Mouse (Mus musculus) liver, embryonic 14.5 days (tissue): ENCODE data around the gene Rpusd1. TPM values are rescaled to one million over a fixed set of nuclear protein-coding genes. Genes with fewer than 3 reads are reported as not detected.

Experiments
- ATAC-seq: fragments of 200-750 bp; cut with Nextera tagmentation; 2 replicates; pipeline ENCODE4 v1.8.0; 2017; ENCODE audit warnings: moderate number of reproducible peaks, mild to moderate bottlenecking, moderate library complexity; ENCODE audit not compliant: insufficient read depth
- DNase-seq, 3 experiments: peaks; one replicate each; pipeline ENCODE4 v3.0.0-alpha.2; 2012 to 2013; ENCODE audit warnings: low read depth in 3 of 3, low spot score in 3 of 3
- H3K27ac ChIP-seq: fragments of 300-500 bp; sonication (generic); 2 replicates; pipeline ENCODE4 v1.5.1; 2014; ENCODE audit warnings: moderate library complexity, mild to moderate bottlenecking, control low read depth, inconsistent platforms
- H3K27me3 ChIP-seq: fragments of 300-500 bp; sonication (generic); 2 replicates; pipeline ENCODE4 v1.6.1; 2014; ENCODE audit warnings: mild to moderate bottlenecking, low read length, moderate library complexity; ENCODE audit not compliant: control insufficient read depth, insufficient read depth
- H3K36me3 ChIP-seq: fragments of 300-500 bp; sonication (generic); replicated peaks from 2 replicates; pipeline ENCODE4 v1.6.1; 2014; ENCODE audit warnings: low read depth; ENCODE audit not compliant: control insufficient read depth, insufficient read depth
- H3K4me1 ChIP-seq, 2 experiments: fragments of 200-500 bp in 1 of 2; fragments of 300-500 bp in 1 of 2; sonication (generic) in 1 of 2; replicated peaks; 2 replicates each; pipeline ENCODE4 v1.6.1; 2012 to 2014; ENCODE audit warnings: antibody characterized with exemption in 1 of 2, inconsistent platforms in 1 of 2, low read length in 1 of 2; ENCODE audit not compliant: control insufficient read depth in 2 of 2, insufficient read depth in 2 of 2
- H3K4me2 ChIP-seq: fragments of 300-500 bp; sonication (generic); 2 replicates; pipeline ENCODE4 v1.6.1; 2014; ENCODE audit warnings: low read depth, mild to moderate bottlenecking, control low read depth, moderate library complexity
- H3K4me3 ChIP-seq, 2 experiments: fragments of 200-500 bp in 1 of 2; fragments of 300-500 bp in 1 of 2; sonication (generic) in 1 of 2; 2 replicates each; pipeline ENCODE4 v1.5.1; 2012 to 2014; ENCODE audit warnings: low read depth in 2 of 2, low read length in 2 of 2, mild to moderate bottlenecking in 2 of 2, control low read depth in 1 of 2, inconsistent platforms in 1 of 2, moderate library complexity in 1 of 2; ENCODE audit not compliant: insufficient read depth in 1 of 2
- H3K9ac ChIP-seq: fragments of 300-500 bp; sonication (generic); replicated peaks from 2 replicates; pipeline ENCODE4 v1.6.1; 2014; ENCODE audit warnings: mild to moderate bottlenecking, control low read depth, moderate library complexity
- H3K9me3 ChIP-seq: fragments of 300-500 bp; sonication (generic); 2 replicates; pipeline ENCODE4 v1.6.1; 2016; ENCODE audit warnings: low read length, mixed read lengths; ENCODE audit not compliant: control insufficient read depth
- CTCF ChIP-seq: IDR thresholded peaks from 2 replicates; pipeline ENCODE4 v1.5.1; 2016; ENCODE audit warnings: antibody characterized with exemption, low read depth, control low read depth
- EP300 ChIP-seq: IDR thresholded peaks from 2 replicates; pipeline ENCODE4 v1.6.1; 2016; ENCODE audit warnings: antibody characterized with exemption, low read depth
- WGBS: fragments of 180-500 bp; shearing (Covaris S2); extraction: QIAGEN DNeasy Blood & Tissue Kit; methylation state at CpG from one replicate; pipeline ENCODE4 v1.1.7; 2014; ENCODE audit not compliant: insufficient replicate concordance; 5-methylcytosine and 5-hydroxymethylcytosine counted together
- microRNA-seq: library from miRNA; unstranded; fragments of <30 nt; microRNA quantifications from one replicate; pipeline ENCODE4, GENCODE M21; 2016
- polyA plus RNA-seq, 2 experiments: library from polyadenylated mRNA; depleted of rRNA in 1 of 2; stranded (reverse) in 1 of 2; unstranded in 1 of 2; fragments of >200 nt; fragmentation: Nextera tagmentation in 1 of 2; extraction: Ambion mirVana in 1 of 2; gene quantifications; 2 replicates each; pipeline versions ENCODE4 v1.2.1 to v1.2.3; 2012 to 2014

Gene Rpusd1
- polyA plus RNA-seq, 2 experiments = 6.1 to 9.5 TPM

- H3K36me3 ChIP-seq = peaks cover 2% of the 10 kb centered on the region; the same call in 1 of the 2 replicates
- WGBS = 0% methylated on average over 37 of the region's 37 CpGs
- peak within 1 kb of the TSS; percentile 65 for H3K4me2 ChIP-seq
- TF ChIP-seq EP300 (no peak), CTCF (peak; percentile 99)
- ATAC-seq = peak; percentile 87
- no peak within 1 kb of the TSS for H3K27ac ChIP-seq
- peak; percentile 95 to 96 (median 95) for DNase-seq
- no peaks in the 10 kb centered on the region for H3K9me3 ChIP-seq
- H3K4me1 ChIP-seq = peaks cover 3 to 7% of the 10 kb centered on the region in 2 experiments
- H3K27me3 ChIP-seq = peaks cover 2% of the 10 kb centered on the region; the same call in 1 of the 2 replicates
- peak within 1 kb of the TSS; percentile 88 for H3K9ac ChIP-seq
- H3K4me3 ChIP-seq = peak within 1 kb of the TSS; percentile 58 to 82
Measured at GRCm38 (mm10) chr17:25773549-25774120, 46.2 kb downstream of the Rpusd1 start, which contains the start of gene Narfl. Gene Narfl, plus strand, starts transcription at chr17:25773776.

- H3K4me2 ChIP-seq = no peak overlapping the region
- no peak for ATAC-seq
Measured at GRCm38 (mm10) chr17:25775318-25776062, 48.0 kb downstream of the Rpusd1 start.

GRCm38 (mm10) chr17:25777948-25778347 lies 50.5 kb downstream of the Rpusd1 start:
- Histone ChIP-seq H3K4me2 (no peak overlapping the region), H3K27ac (no peak overlapping the region), H3K27me3 (no peaks in the 10 kb centered on the region), H3K9me3 (no peaks in the 10 kb centered on the region), H3K9ac (no peak overlapping the region), H3K4me3 (no peak overlapping the region), H3K36me3 (peaks cover 10% of the 10 kb centered on the region), H3K4me1 (peaks cover 3 to 7% of the 10 kb centered on the region in 2 experiments)
- WGBS = 89% methylated on average over 5 of the region's 5 CpGs
- ATAC-seq = no peak
- no peak for DNase-seq
- TF ChIP-seq CTCF (no peak), EP300 (no peak)

More at GRCm38 (mm10) chr17:25775318-25776062, 48.0 kb downstream of the Rpusd1 start:
- DNase-seq = no peak
- H3K27me3 ChIP-seq = no peaks in the 10 kb centered on the region
- peaks cover 2% of the 10 kb centered on the region; the same call in 1 of the 2 replicates for H3K36me3 ChIP-seq
- WGBS = 69% methylated on average over 10 of the region's 10 CpGs
- H3K9ac ChIP-seq = no peak overlapping the region
- TF ChIP-seq EP300 (no peak), CTCF (no peak)
- H3K9me3 ChIP-seq = no peaks in the 10 kb centered on the region
- no peak overlapping the region for H3K4me3 ChIP-seq
- peaks cover 3 to 7% of the 10 kb centered on the region in 2 experiments for H3K4me1 ChIP-seq
- H3K27ac ChIP-seq = no peak overlapping the region

Small RNAs within 50 kb of the gene (microRNA-seq; reads per million reads assigned to microRNA genes)
- gene Gm25083 = not detected
- not detected for gene Mir6966

Other genes with a start within 250 kb of the Rpusd1 start
- gene Sstr5, start 230.4 kb upstream of the Rpusd1 start, polyA plus RNA-seq (2012; rRNA removed) = 0.01 TPM in 1 of 2 replicates, not detected in the other
- gene Sstr5, start 230.4 kb upstream of the Rpusd1 start, polyA plus RNA-seq (2014; fragmentation: Nextera tagmentation; extraction: Ambion mirVana) = not detected in 2 replicates
- 0.04 and 0.11 TPM in 2 replicates for gene Sox8, start 157.0 kb upstream of the Rpusd1 start, polyA plus RNA-seq (2012; rRNA removed)
- gene Sox8, start 157.0 kb upstream of the Rpusd1 start, polyA plus RNA-seq (2014; fragmentation: Nextera tagmentation; extraction: Ambion mirVana) = 0.15 TPM in 1 of 2 replicates, not detected in the other
- gene Lmf1, start 148.6 kb upstream of the Rpusd1 start, polyA plus RNA-seq (2012; rRNA removed) = 3.4 and 4.0 TPM in 2 replicates
- 7.9 and 9.3 TPM in 2 replicates for gene Lmf1, start 148.6 kb upstream of the Rpusd1 start, polyA plus RNA-seq (2014; fragmentation: Nextera tagmentation; extraction: Ambion mirVana)
- 0.60 TPM in 1 of 2 replicates, not detected in the other for gene Gng13, start 10.5 kb upstream of the Rpusd1 start, polyA plus RNA-seq (2012; rRNA removed)
- gene Gng13, start 10.5 kb upstream of the Rpusd1 start, polyA plus RNA-seq (2014; fragmentation: Nextera tagmentation; extraction: Ambion mirVana) = not detected in 2 replicates
- gene Chtf18, start 251 bp upstream of the Rpusd1 start, polyA plus RNA-seq (2012; rRNA removed) = 14.4 and 19.6 TPM in 2 replicates
- gene Chtf18, start 251 bp upstream of the Rpusd1 start, polyA plus RNA-seq (2014; fragmentation: Nextera tagmentation; extraction: Ambion mirVana) = 12.4 and 15.5 TPM in 2 replicates
- gene Mslnl, start 8.4 kb downstream of the Rpusd1 start, polyA plus RNA-seq (2012; rRNA removed) = not detected in 2 replicates
- gene Mslnl, start 8.4 kb downstream of the Rpusd1 start, polyA plus RNA-seq (2014; fragmentation: Nextera tagmentation; extraction: Ambion mirVana) = not detected in 2 replicates
- 0.66 and 0.69 TPM in 2 replicates for gene Msln, start 26.7 kb downstream of the Rpusd1 start, polyA plus RNA-seq (2012; rRNA removed)
- gene Msln, start 26.7 kb downstream of the Rpusd1 start, polyA plus RNA-seq (2014; fragmentation: Nextera tagmentation; extraction: Ambion mirVana) = 0.91 and 1.0 TPM in 2 replicates
- 7.5 and 10.2 TPM in 2 replicates for gene Narfl, start 46.1 kb downstream of the Rpusd1 start, polyA plus RNA-seq (2012; rRNA removed)
- gene Narfl, start 46.1 kb downstream of the Rpusd1 start, polyA plus RNA-seq (2014; fragmentation: Nextera tagmentation; extraction: Ambion mirVana) = 12.9 and 14.0 TPM in 2 replicates
- 6.1 and 7.6 TPM in 2 replicates for gene Haghl, start 58.0 kb downstream of the Rpusd1 start, polyA plus RNA-seq (2012; rRNA removed)
- gene Haghl, start 58.0 kb downstream of the Rpusd1 start, polyA plus RNA-seq (2014; fragmentation: Nextera tagmentation; extraction: Ambion mirVana) = 5.8 and 6.1 TPM in 2 replicates
- 0.02 and 0.03 TPM in 2 replicates for gene Ccdc78, start 58.9 kb downstream of the Rpusd1 start, polyA plus RNA-seq (2012; rRNA removed)
- gene Ccdc78, start 58.9 kb downstream of the Rpusd1 start, polyA plus RNA-seq (2014; fragmentation: Nextera tagmentation; extraction: Ambion mirVana) = not detected in 2 replicates
- 37.7 and 46.6 TPM in 2 replicates for gene Fam173a, start 65.2 kb downstream of the Rpusd1 start, polyA plus RNA-seq (2012; rRNA removed)
- 57.2 and 57.7 TPM in 2 replicates for gene Fam173a, start 65.2 kb downstream of the Rpusd1 start, polyA plus RNA-seq (2014; fragmentation: Nextera tagmentation; extraction: Ambion mirVana)
- not detected in 2 replicates for gene AC134908.4, start 68.0 kb downstream of the Rpusd1 start, polyA plus RNA-seq (2012; rRNA removed)
- not detected in 2 replicates for gene AC134908.4, start 68.0 kb downstream of the Rpusd1 start, polyA plus RNA-seq (2014; fragmentation: Nextera tagmentation; extraction: Ambion mirVana)
- 20.3 and 27.3 TPM in 2 replicates for gene Metrn, start 69.5 kb downstream of the Rpusd1 start, polyA plus RNA-seq (2012; rRNA removed)
- 4.1 TPM in 2 replicates for gene Metrn, start 69.5 kb downstream of the Rpusd1 start, polyA plus RNA-seq (2014; fragmentation: Nextera tagmentation; extraction: Ambion mirVana)
- gene Fbxl16, start 81.4 kb downstream of the Rpusd1 start, polyA plus RNA-seq (2012; rRNA removed) = 0.04 and 0.22 TPM in 2 replicates
- gene Fbxl16, start 81.4 kb downstream of the Rpusd1 start, polyA plus RNA-seq (2014; fragmentation: Nextera tagmentation; extraction: Ambion mirVana) = not detected in 2 replicates
- gene Wdr24, start 96.0 kb downstream of the Rpusd1 start, polyA plus RNA-seq (2012; rRNA removed) = 14.1 and 14.3 TPM in 2 replicates
- 9.2 and 11.4 TPM in 2 replicates for gene Wdr24, start 96.0 kb downstream of the Rpusd1 start, polyA plus RNA-seq (2014; fragmentation: Nextera tagmentation; extraction: Ambion mirVana)
- gene Jmjd8, start 101.2 kb downstream of the Rpusd1 start, polyA plus RNA-seq (2012; rRNA removed) = 17.3 and 17.9 TPM in 2 replicates
- gene Jmjd8, start 101.2 kb downstream of the Rpusd1 start, polyA plus RNA-seq (2014; fragmentation: Nextera tagmentation; extraction: Ambion mirVana) = 13.7 and 16.2 TPM in 2 replicates
- gene Stub1, start 105.7 kb downstream of the Rpusd1 start, polyA plus RNA-seq (2012; rRNA removed) = 70.2 and 85.1 TPM in 2 replicates
- gene Stub1, start 105.7 kb downstream of the Rpusd1 start, polyA plus RNA-seq (2014; fragmentation: Nextera tagmentation; extraction: Ambion mirVana) = 96.7 and 100 TPM in 2 replicates
- 1.5 and 2.0 TPM in 2 replicates for gene Rhbdl1, start 109.6 kb downstream of the Rpusd1 start, polyA plus RNA-seq (2012; rRNA removed)
- 0.35 and 0.58 TPM in 2 replicates for gene Rhbdl1, start 109.6 kb downstream of the Rpusd1 start, polyA plus RNA-seq (2014; fragmentation: Nextera tagmentation; extraction: Ambion mirVana)
- gene Gm20683, start 114.1 kb downstream of the Rpusd1 start, polyA plus RNA-seq (2012; rRNA removed) = 3.3 and 6.9 TPM in 2 replicates
- 0.43 TPM in 1 of 2 replicates, not detected in the other for gene Gm20683, start 114.1 kb downstream of the Rpusd1 start, polyA plus RNA-seq (2014; fragmentation: Nextera tagmentation; extraction: Ambion mirVana)
- gene Rhot2, start 117.2 kb downstream of the Rpusd1 start, polyA plus RNA-seq (2012; rRNA removed) = 33.3 and 34.7 TPM in 2 replicates
- gene Rhot2, start 117.2 kb downstream of the Rpusd1 start, polyA plus RNA-seq (2014; fragmentation: Nextera tagmentation; extraction: Ambion mirVana) = 4.2 and 5.3 TPM in 2 replicates
- 18.1 and 19.6 TPM in 2 replicates for gene Wdr90, start 133.8 kb downstream of the Rpusd1 start, polyA plus RNA-seq (2012; rRNA removed)
- gene Wdr90, start 133.8 kb downstream of the Rpusd1 start, polyA plus RNA-seq (2014; fragmentation: Nextera tagmentation; extraction: Ambion mirVana) = 7.5 and 11.1 TPM in 2 replicates
- gene Mcrip2, start 141.1 kb downstream of the Rpusd1 start, polyA plus RNA-seq (2012; rRNA removed) = 22.1 and 23.1 TPM in 2 replicates
- 44.0 and 44.9 TPM in 2 replicates for gene Mcrip2, start 141.1 kb downstream of the Rpusd1 start, polyA plus RNA-seq (2014; fragmentation: Nextera tagmentation; extraction: Ambion mirVana)
- 45.3 and 47.6 TPM in 2 replicates for gene Mettl26, start 147.4 kb downstream of the Rpusd1 start, polyA plus RNA-seq (2012; rRNA removed)
- 46.5 and 50.3 TPM in 2 replicates for gene Mettl26, start 147.4 kb downstream of the Rpusd1 start, polyA plus RNA-seq (2014; fragmentation: Nextera tagmentation; extraction: Ambion mirVana)
- 0.54 and 0.71 TPM in 2 replicates for gene Wfikkn1, start 153.2 kb downstream of the Rpusd1 start, polyA plus RNA-seq (2012; rRNA removed)
- 0.52 and 0.67 TPM in 2 replicates for gene Wfikkn1, start 153.2 kb downstream of the Rpusd1 start, polyA plus RNA-seq (2014; fragmentation: Nextera tagmentation; extraction: Ambion mirVana)
- gene Rab40c, start 192.1 kb downstream of the Rpusd1 start, polyA plus RNA-seq (2012; rRNA removed) = 6.4 and 7.8 TPM in 2 replicates
- 3.4 and 3.8 TPM in 2 replicates for gene Rab40c, start 192.1 kb downstream of the Rpusd1 start, polyA plus RNA-seq (2014; fragmentation: Nextera tagmentation; extraction: Ambion mirVana)
- gene Pigq, start 217.3 kb downstream of the Rpusd1 start, polyA plus RNA-seq (2012; rRNA removed) = 270 and 414 TPM in 2 replicates
- 170 and 186 TPM in 2 replicates for gene Pigq, start 217.3 kb downstream of the Rpusd1 start, polyA plus RNA-seq (2014; fragmentation: Nextera tagmentation; extraction: Ambion mirVana)
- 4.3 and 8.9 TPM in 2 replicates for gene Nhlrc4, start 217.3 kb downstream of the Rpusd1 start, polyA plus RNA-seq (2012; rRNA removed)
- gene Nhlrc4, start 217.3 kb downstream of the Rpusd1 start, polyA plus RNA-seq (2014; fragmentation: Nextera tagmentation; extraction: Ambion mirVana) = 1.9 and 4.6 TPM in 2 replicates
- gene A930017K11Rik, start 224.9 kb downstream of the Rpusd1 start, polyA plus RNA-seq (2012; rRNA removed) = 0.16 and 0.24 TPM in 2 replicates
- gene A930017K11Rik, start 224.9 kb downstream of the Rpusd1 start, polyA plus RNA-seq (2014; fragmentation: Nextera tagmentation; extraction: Ambion mirVana) = 0.13 and 0.37 TPM in 2 replicates